Mouse (Mus musculus) heart, embryonic 11.5 days (tissue): ENCODE results near the gene 4930503B20Rik. TPM values are rescaled to one million over a fixed set of nuclear protein-coding genes. Genes with fewer than 3 reads are reported as not detected.

Source experiments
- ATAC-seq: fragments of 200-750 bp; cut with Nextera tagmentation; replicated peaks from 2 replicates; pipeline ENCODE4 v1.8.0; 2017; ENCODE audit warnings: moderate library complexity; ENCODE audit not compliant: insufficient number of reproducible peaks, low FRiP score, low TSS enrichment
- H3K27ac ChIP-seq: fragments of 300-500 bp; sonication (generic); 2 replicates; pipeline ENCODE4 v1.5.1; 2014; ENCODE audit warnings: mild to moderate bottlenecking, low read depth, low read length
- H3K27me3 ChIP-seq: fragments of 300-500 bp; sonication (generic); 2 replicates; pipeline ENCODE4 v1.6.1; 2014; ENCODE audit warnings: mild to moderate bottlenecking, low read length, mixed read lengths; ENCODE audit not compliant: control insufficient read depth, insufficient read depth
- H3K36me3 ChIP-seq: fragments of 300-500 bp; sonication (generic); 2 replicates; pipeline ENCODE4 v1.6.1; 2014; ENCODE audit warnings: mild to moderate bottlenecking, low read length, moderate library complexity, mixed read lengths; ENCODE audit not compliant: control insufficient read depth, insufficient read depth
- H3K4me1 ChIP-seq: fragments of 300-500 bp; sonication (generic); 2 replicates; pipeline ENCODE4 v1.6.1; 2014; ENCODE audit warnings: low read length; ENCODE audit not compliant: control insufficient read depth, insufficient read depth
- H3K4me2 ChIP-seq: fragments of 300-500 bp; sonication (generic); 2 replicates; pipeline ENCODE4 v1.6.1; 2014; ENCODE audit warnings: mild to moderate bottlenecking, moderate library complexity
- H3K4me3 ChIP-seq: fragments of 300-500 bp; sonication (generic); 2 replicates; pipeline ENCODE4 v1.5.1; 2014; ENCODE audit warnings: low read depth, low read length
- H3K9ac ChIP-seq: fragments of 300-500 bp; sonication (generic); 2 replicates; pipeline ENCODE4 v1.6.1; 2014; ENCODE audit warnings: mild to moderate bottlenecking, low read depth, low read length, moderate library complexity
- H3K9me3 ChIP-seq: fragments of 300-500 bp; sonication (generic); replicated peaks from 2 replicates; pipeline ENCODE4 v1.6.1; 2016; ENCODE audit warnings: low read length; ENCODE audit not compliant: control insufficient read depth
- WGBS: fragments of 180-500 bp; shearing (Covaris S2); extraction: QIAGEN DNeasy Blood & Tissue Kit; methylation state at CpG from one replicate; pipeline ENCODE4 v1.1.7; 2014; ENCODE audit not compliant: insufficient replicate concordance; 5-methylcytosine and 5-hydroxymethylcytosine counted together
- polyA plus RNA-seq: library from polyadenylated mRNA; unstranded; fragments of >200 nt; fragmentation: Nextera tagmentation; extraction: Ambion mirVana; gene quantifications from 2 replicates; pipeline ENCODE4 v1.2.1, GENCODE M21; 2014

Gene 4930503B20Rik
- polyA plus RNA-seq, 1 experiment from 2014 or later: not detected

- no peaks in the 10 kb centered on the region for H3K9me3 ChIP-seq
- no peak overlapping the region; the same call in 1 of the 2 replicates for H3K9ac ChIP-seq
- H3K27ac ChIP-seq: peak overlapping the region; percentile 58
- no peak overlapping the region for H3K4me2 ChIP-seq
- 35% methylated on average over 2 of the region's 2 CpGs for whole genome bisulfite sequencing
- no peak overlapping the region for H3K4me3 ChIP-seq
- peak; percentile 56 for ATAC-seq
- no peaks in the 10 kb centered on the region for H3K27me3 ChIP-seq
- H3K4me1 ChIP-seq: peaks cover 23% of the 10 kb centered on the region
- no peaks in the 10 kb centered on the region for H3K36me3 ChIP-seq
Measured at GRCm38 (mm10) chr3:146601205-146601604, 49.9 kb downstream of the 4930503B20Rik start.

- no peaks in the 10 kb centered on the region for H3K27me3 ChIP-seq
- H3K4me3 ChIP-seq: no peak overlapping the region
- H3K9me3 ChIP-seq: no peaks in the 10 kb centered on the region
- H3K27ac ChIP-seq: no peak overlapping the region
- no peak overlapping the region for H3K4me2 ChIP-seq
- WGBS: 86% methylated on average over 6 of the region's 6 CpGs
- no peaks in the 10 kb centered on the region for H3K36me3 ChIP-seq
- no peak for ATAC-seq
- H3K4me1 ChIP-seq: peaks cover 23% of the 10 kb centered on the region
- H3K9ac ChIP-seq: no peak overlapping the region
Measured at GRCm38 (mm10) chr3:146599198-146599900, 51.8 kb downstream of the 4930503B20Rik start.

- Histone ChIP-seq H3K4me3 (no peak overlapping the region), H3K4me1 (peaks cover 23% of the 10 kb centered on the region), H3K36me3 (no peaks in the 10 kb centered on the region), H3K27me3 (no peaks in the 10 kb centered on the region), H3K4me2 (no peak overlapping the region), H3K27ac (no peak overlapping the region), H3K9me3 (no peaks in the 10 kb centered on the region), H3K9ac (no peak overlapping the region)
- WGBS: 73% methylated on average over 6 of the region's 6 CpGs
- ATAC-seq: no peak
Measured at GRCm38 (mm10) chr3:146598411-146598810, 52.7 kb downstream of the 4930503B20Rik start.

- H3K4me1 ChIP-seq: peaks cover 14% of the 10 kb centered on the region
- H3K4me3 ChIP-seq: no peak overlapping the region
- WGBS: 88% methylated on average over 7 of the region's 7 CpGs
- no peak overlapping the region for H3K27ac ChIP-seq
- H3K27me3 ChIP-seq: no peaks in the 10 kb centered on the region
- no peak overlapping the region for H3K4me2 ChIP-seq
- no peaks in the 10 kb centered on the region for H3K9me3 ChIP-seq
- H3K36me3 ChIP-seq: no peaks in the 10 kb centered on the region
- H3K9ac ChIP-seq: no peak overlapping the region
- no peak for ATAC-seq
Measured at GRCm38 (mm10) chr3:146596864-146597263, 54.3 kb downstream of the 4930503B20Rik start.

- peaks cover 10% of the 10 kb centered on the region for H3K4me1 ChIP-seq
- H3K4me3 ChIP-seq: no peak overlapping the region
- H3K27me3 ChIP-seq: no peaks in the 10 kb centered on the region
- no peak overlapping the region for H3K9ac ChIP-seq
- H3K4me2 ChIP-seq: no peak overlapping the region
- H3K27ac ChIP-seq: no peak overlapping the region
- no peaks in the 10 kb centered on the region for H3K9me3 ChIP-seq
- H3K36me3 ChIP-seq: no peaks in the 10 kb centered on the region
- 84% methylated on average over 8 of the region's 8 CpGs for WGBS
- no peak for ATAC-seq
Measured at GRCm38 (mm10) chr3:146596387-146596786, 54.7 kb downstream of the 4930503B20Rik start.

- Histone ChIP-seq H3K27me3 (no peaks in the 10 kb centered on the region), H3K9me3 (no peaks in the 10 kb centered on the region), H3K9ac (no peak overlapping the region), H3K4me2 (no peak overlapping the region), H3K4me1 (peaks cover 3% of the 10 kb centered on the region), H3K27ac (no peak overlapping the region), H3K4me3 (no peak overlapping the region), H3K36me3 (no peaks in the 10 kb centered on the region)
- 71% methylated on average over 6 of the region's 6 CpGs for WGBS
- ATAC-seq: no peak
Measured at GRCm38 (mm10) chr3:146595440-146595839, 55.7 kb downstream of the 4930503B20Rik start.

Other genes with a start within 250 kb of the 4930503B20Rik start
- gene Ssx2ip, start 246.7 kb downstream of the 4930503B20Rik start, polyA plus RNA-seq: 29.7 and 32.1 TPM in 2 replicates
- gene Ctbs, start 201.5 kb downstream of the 4930503B20Rik start, polyA plus RNA-seq: 10.8 and 12.5 TPM in 2 replicates
- gene Spata1, start 151.6 kb downstream of the 4930503B20Rik start, polyA plus RNA-seq: 6.9 and 7.3 TPM in 2 replicates
- 1,522 and 1,550 TPM in 2 replicates for gene Gng5, start 151.5 kb downstream of the 4930503B20Rik start, polyA plus RNA-seq
- 47.2 and 49.8 TPM in 2 replicates for gene Rpf1, start 129.9 kb downstream of the 4930503B20Rik start, polyA plus RNA-seq
- not detected in 2 replicates for gene Uox, start 80.9 kb downstream of the 4930503B20Rik start, polyA plus RNA-seq
- not detected in 2 replicates for gene Dnase2b, start 35.7 kb downstream of the 4930503B20Rik start, polyA plus RNA-seq
- 1.2 and 1.7 TPM in 2 replicates for gene Samd13, start 34.3 kb upstream of the 4930503B20Rik start, polyA plus RNA-seq
- 46.3 and 54.1 TPM in 2 replicates for gene Prkacb, start 161.7 kb upstream of the 4930503B20Rik start, polyA plus RNA-seq
- gene Ttll7, start 201.1 kb upstream of the 4930503B20Rik start, polyA plus RNA-seq: 2.8 and 3.3 TPM in 2 replicates